Mouse (Mus musculus) liver, embryonic 16.5 days (tissue): ENCODE data around the gene AI413582. TPM values are rescaled to one million over a fixed set of nuclear protein-coding genes. Genes with fewer than 3 reads are reported as not detected.
A peak's percentile ranks its signal among the peaks of the same experiment; 100 is the strongest.

Source experiments
- ATAC-seq: fragments of 200-750 bp; cut with Nextera tagmentation; 2 replicates; pipeline ENCODE4 v1.8.0; 2017; ENCODE audit warnings: low read depth, mild to moderate bottlenecking, moderate number of reproducible peaks, moderate library complexity
- H3K27ac ChIP-seq: fragments of 300-500 bp; sonication (generic); 2 replicates; pipeline ENCODE4 v1.5.1; 2014; ENCODE audit warnings: mild to moderate bottlenecking, low read length
- H3K27me3 ChIP-seq: fragments of 300-500 bp; sonication (generic); 2 replicates; pipeline ENCODE4 v1.6.1; 2014; ENCODE audit warnings: low read depth, low read length, mixed read lengths; ENCODE audit not compliant: control insufficient read depth, insufficient read depth
- H3K36me3 ChIP-seq: fragments of 300-500 bp; sonication (generic); 2 replicates; pipeline ENCODE4 v1.6.1; 2014; ENCODE audit warnings: mild to moderate bottlenecking; ENCODE audit not compliant: control insufficient read depth, insufficient read depth
- H3K4me1 ChIP-seq: fragments of 300-500 bp; sonication (generic); 2 replicates; pipeline ENCODE4 v1.6.1; 2014; ENCODE audit warnings: low read depth, low read length, mixed read lengths; ENCODE audit not compliant: control insufficient read depth
- H3K4me2 ChIP-seq: fragments of 300-500 bp; sonication (generic); 2 replicates; pipeline ENCODE4 v1.6.1; 2014; ENCODE audit warnings: low read depth, low read length, mixed read lengths
- H3K4me3 ChIP-seq: fragments of 300-500 bp; sonication (generic); 2 replicates; pipeline ENCODE4 v1.5.1; 2014; ENCODE audit warnings: low read depth, mild to moderate bottlenecking, low read length
- H3K9ac ChIP-seq: fragments of 300-500 bp; sonication (generic); 2 replicates; pipeline ENCODE4 v1.6.1; 2014; ENCODE audit warnings: low read depth, low read length
- H3K9me3 ChIP-seq: fragments of 300-500 bp; sonication (generic); replicated peaks from 2 replicates; pipeline ENCODE4 v1.6.1; 2016; ENCODE audit warnings: low read length; ENCODE audit not compliant: control insufficient read depth
- WGBS: fragments of 180-500 bp; shearing (Covaris S2); extraction: QIAGEN DNeasy Blood & Tissue Kit; methylation state at CpG from one replicate; pipeline ENCODE4 v1.1.7; 2014; ENCODE audit not compliant: insufficient replicate concordance; 5-methylcytosine and 5-hydroxymethylcytosine counted together
- polyA plus RNA-seq: library from polyadenylated mRNA; unstranded; fragments of >200 nt; fragmentation: Nextera tagmentation; extraction: Ambion mirVana; gene quantifications from 2 replicates; pipeline ENCODE4 v1.2.1, GENCODE M21; 2015

Gene AI413582
- polyA plus RNA-seq, 1 experiment from 2014 or later: 10.5 TPM

- no peaks in the 10 kb centered on the region for H3K27me3 ChIP-seq
- H3K9me3 ChIP-seq: no peaks in the 10 kb centered on the region
- peaks cover 9% of the 10 kb centered on the region for H3K4me1 ChIP-seq
- H3K9ac ChIP-seq: no peak overlapping the region
- H3K27ac ChIP-seq: no peak overlapping the region
- H3K4me3 ChIP-seq: no peak overlapping the region
- no peak overlapping the region for H3K4me2 ChIP-seq
- ATAC-seq: 0 out of 2 replicates have a peak, but pooled peaks have one; percentile 37
- H3K36me3 ChIP-seq: no peaks in the 10 kb centered on the region
- 36% methylated on average over 10 of the region's 10 CpGs for WGBS
These were observed 8.3 kb upstream of the AI413582 start for GRCm38 (mm10) chr17:27573772-27574320.

- Histone ChIP-seq H3K4me1 (peaks cover 11% of the 10 kb centered on the region), H3K9me3 (no peaks in the 10 kb centered on the region), H3K27ac (no peak overlapping the region), H3K9ac (no peak overlapping the region), H3K27me3 (no peaks in the 10 kb centered on the region), H3K36me3 (no peaks in the 10 kb centered on the region), H3K4me3 (no peak overlapping the region), H3K4me2 (no peak overlapping the region)
- no peak for ATAC-seq
- 54% methylated on average over 8 of the region's 8 CpGs for WGBS
These were observed 5.8 kb upstream of the AI413582 start for GRCm38 (mm10) chr17:27571315-27571714.

GRCm38 (mm10) chr17:27568228-27568627, 2.7 kb upstream of the AI413582 start:
- no peaks in the 10 kb centered on the region for H3K27me3 ChIP-seq
- H3K36me3 ChIP-seq: no peaks in the 10 kb centered on the region
- WGBS: 82% methylated on average over 5 of the region's 5 CpGs
- no peak overlapping the region for H3K9ac ChIP-seq
- no peak overlapping the region for H3K4me2 ChIP-seq
- peaks cover 28% of the 10 kb centered on the region for H3K4me1 ChIP-seq
- no peak overlapping the region for H3K4me3 ChIP-seq
- H3K27ac ChIP-seq: no peak overlapping the region
- no peak for ATAC-seq
- H3K9me3 ChIP-seq: no peaks in the 10 kb centered on the region

- Histone ChIP-seq H3K36me3 (peaks cover 4% of the 10 kb centered on the region; the same call in 1 of the 2 replicates), H3K4me2 (peak overlapping the region; percentile 95), H3K9ac (peak overlapping the region; percentile 43), H3K4me1 (peaks cover 37% of the 10 kb centered on the region), H3K27ac (no peak overlapping the region), H3K27me3 (no peaks in the 10 kb centered on the region), H3K4me3 (peak overlapping the region; percentile 72), H3K9me3 (no peaks in the 10 kb centered on the region)
- no peak for ATAC-seq
- WGBS: 2% methylated on average over 13 of the region's 13 CpGs
These were observed 349 bp upstream of the AI413582 start for GRCm38 (mm10) chr17:27565942-27566267.

- Histone ChIP-seq H3K4me1 (peaks cover 42% of the 10 kb centered on the region), H3K27me3 (no peaks in the 10 kb centered on the region), H3K4me2 (peak overlapping the region; percentile 95), H3K9me3 (no peaks in the 10 kb centered on the region), H3K27ac (peak overlapping the region; percentile 62; the same call in 1 of the 2 replicates), H3K4me3 (peak overlapping the region; percentile 72), H3K9ac (peak overlapping the region; percentile 77), H3K36me3 (peaks cover 4% of the 10 kb centered on the region; the same call in 1 of the 2 replicates)
- ATAC-seq: no peak
- 7% methylated on average over 20 of the region's 20 CpGs for WGBS
These were observed 979 bp downstream of the AI413582 start for GRCm38 (mm10) chr17:27564391-27565162.

- Histone ChIP-seq H3K4me2 (no peak overlapping the region), H3K27me3 (no peaks in the 10 kb centered on the region), H3K9ac (no peak overlapping the region), H3K9me3 (no peaks in the 10 kb centered on the region), H3K36me3 (peaks cover 4% of the 10 kb centered on the region; the same call in 1 of the 2 replicates), H3K4me1 (peaks cover 48% of the 10 kb centered on the region), H3K27ac (no peak overlapping the region), H3K4me3 (no peak overlapping the region)
- 48% methylated on average over 7 of the region's 7 CpGs for WGBS
- ATAC-seq: no peak
These were observed 1.7 kb downstream of the AI413582 start for GRCm38 (mm10) chr17:27563771-27564244.

GRCm38 (mm10) chr17:27561809-27562526, 3.6 kb downstream of the AI413582 start:
- Histone ChIP-seq H3K27me3 (no peaks in the 10 kb centered on the region), H3K4me1 (peaks cover 61% of the 10 kb centered on the region), H3K4me2 (no peak overlapping the region), H3K9me3 (no peaks in the 10 kb centered on the region), H3K9ac (no peak overlapping the region), H3K36me3 (peaks cover 4% of the 10 kb centered on the region; the same call in 1 of the 2 replicates), H3K27ac (no peak overlapping the region), H3K4me3 (no peak overlapping the region)
- ATAC-seq: no peak
- 39% methylated on average over 9 of the region's 11 CpGs for WGBS

GRCm38 (mm10) chr17:27560926-27561480, 4.6 kb downstream of the AI413582 start:
- no peak overlapping the region for H3K27ac ChIP-seq
- peaks cover 4% of the 10 kb centered on the region; the same call in 1 of the 2 replicates for H3K36me3 ChIP-seq
- WGBS: 72% methylated on average over 13 of the region's 13 CpGs
- no peaks in the 10 kb centered on the region for H3K9me3 ChIP-seq
- H3K4me2 ChIP-seq: no peak overlapping the region
- H3K9ac ChIP-seq: no peak overlapping the region
- H3K4me3 ChIP-seq: no peak overlapping the region
- ATAC-seq: no peak
- peaks cover 56% of the 10 kb centered on the region for H3K4me1 ChIP-seq
- H3K27me3 ChIP-seq: no peaks in the 10 kb centered on the region
